Mouse (Mus musculus) limb, embryonic 11.5 days (tissue): ENCODE results near the gene Med13l. TPM values are rescaled to one million over a fixed set of nuclear protein-coding genes. Genes with fewer than 3 reads are reported as not detected.
"Not testable (repeated sequence)": the region's sequence is repeated elsewhere in the genome, so short reads cannot be mapped to it uniquely, and the experiment has no call there.

Source experiments
- ATAC-seq: fragments of 200-750 bp; cut with Nextera tagmentation; 2 replicates; pipeline ENCODE4 v1.8.0; 2017; ENCODE audit warnings: low read depth; ENCODE audit not compliant: insufficient number of reproducible peaks, low FRiP score, low TSS enrichment
- DNase-seq: peaks from one replicate; pipeline ENCODE4 v3.0.0-alpha.2; 2015; ENCODE audit warnings: low spot score
- H3K27ac ChIP-seq: fragments of 300-500 bp; sonication (generic); replicated peaks from 2 replicates; pipeline ENCODE4 v1.5.1; 2014; ENCODE audit warnings: low read depth, mild to moderate bottlenecking, low read length
- H3K27me3 ChIP-seq: fragments of 300-500 bp; sonication (generic); 2 replicates; pipeline ENCODE4 v1.6.1; 2014; ENCODE audit warnings: mild to moderate bottlenecking, low read length, mixed read lengths; ENCODE audit not compliant: control insufficient read depth, insufficient read depth
- H3K36me3 ChIP-seq: fragments of 300-500 bp; sonication (generic); 2 replicates; pipeline ENCODE4 v1.6.1; 2014; ENCODE audit warnings: mild to moderate bottlenecking, low read length, moderate library complexity, mixed read lengths; ENCODE audit not compliant: control insufficient read depth, insufficient read depth
- H3K4me1 ChIP-seq: fragments of 300-500 bp; sonication (generic); 2 replicates; pipeline ENCODE4 v1.6.1; 2014; ENCODE audit warnings: low read length, mixed read lengths; ENCODE audit not compliant: control insufficient read depth, insufficient read depth
- H3K4me2 ChIP-seq: fragments of 300-500 bp; sonication (generic); 2 replicates; pipeline ENCODE4 v1.6.1; 2014; ENCODE audit warnings: low read depth, mild to moderate bottlenecking, moderate library complexity; ENCODE audit not compliant: severe bottlenecking
- H3K4me3 ChIP-seq: fragments of 300-500 bp; sonication (generic); 2 replicates; pipeline ENCODE4 v1.5.1; 2014; ENCODE audit warnings: low read depth, low read length
- H3K9ac ChIP-seq: fragments of 300-500 bp; sonication (generic); 2 replicates; pipeline ENCODE4 v1.6.1; 2014; ENCODE audit warnings: mild to moderate bottlenecking, low read length
- H3K9me3 ChIP-seq: fragments of 300-500 bp; sonication (generic); 2 replicates; pipeline ENCODE4 v1.6.1; 2016; ENCODE audit warnings: low read length; ENCODE audit not compliant: control insufficient read depth
- WGBS: fragments of 180-500 bp; shearing (Covaris S2); extraction: QIAGEN DNeasy Blood & Tissue Kit; methylation state at CpG from one replicate; pipeline ENCODE4 v1.1.7; 2014; 5-methylcytosine and 5-hydroxymethylcytosine counted together
- polyA plus RNA-seq: library from polyadenylated mRNA; unstranded; fragments of >200 nt; fragmentation: Nextera tagmentation; extraction: Ambion mirVana; gene quantifications from 2 replicates; pipeline ENCODE4 v1.2.1, GENCODE M21; 2014

Gene Med13l
- polyA plus RNA-seq, 1 experiment from 2014 or later, result 15.1 TPM

DNA sequence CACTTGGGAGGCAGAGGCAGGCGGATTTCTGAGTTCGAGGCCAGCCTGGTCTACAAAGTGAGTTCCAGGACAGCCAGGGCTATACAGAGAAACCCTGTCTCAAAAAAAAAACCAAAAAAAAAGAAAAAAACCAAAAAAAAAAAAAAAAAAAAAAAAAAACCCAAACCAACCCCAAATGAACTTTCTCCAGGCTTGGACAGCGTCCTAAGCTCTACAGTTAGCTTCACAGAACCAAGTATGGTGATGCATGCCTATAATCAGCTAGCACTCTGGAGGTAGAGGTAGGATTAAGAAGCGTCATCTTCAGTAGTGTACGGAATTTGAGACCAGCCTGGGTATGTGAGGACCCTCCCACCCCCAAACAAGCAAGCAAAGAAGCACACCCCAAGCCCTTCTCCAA, 92.6 kb downstream of the Med13l start:
- H3K9ac ChIP-seq, DNase-seq, H3K27ac ChIP-seq, H3K27me3 ChIP-seq, H3K4me2 ChIP-seq, H3K4me3 ChIP-seq, ATAC-seq, H3K9me3 ChIP-seq, H3K36me3 ChIP-seq: not testable (repeated sequence)
- peaks cover 21% of the 10 kb centered on the region for H3K4me1 ChIP-seq
- WGBS, result 92% methylated on average over 4 of the region's 5 CpGs

DNA sequence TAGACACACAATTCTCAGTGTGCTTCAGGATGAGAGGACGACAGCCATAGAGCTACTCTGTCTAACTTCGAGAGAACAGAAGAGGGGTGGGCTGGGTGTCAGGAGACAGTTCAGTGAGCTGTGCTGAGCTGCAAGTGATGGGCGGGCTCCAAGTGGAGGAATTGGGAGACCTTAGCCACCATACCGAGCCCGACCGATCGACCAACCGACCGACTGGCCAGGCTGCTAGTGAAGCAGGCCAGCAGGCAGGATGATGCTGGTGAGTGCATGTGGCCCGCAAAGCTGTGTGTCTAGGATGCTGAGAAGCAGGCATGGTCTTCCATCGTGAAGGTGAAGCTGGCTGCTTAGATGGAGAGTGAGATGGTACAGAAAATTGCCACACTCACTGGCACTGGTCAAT, 94.1 kb downstream of the Med13l start:
- no peak overlapping the region for H3K9ac ChIP-seq
- H3K4me3 ChIP-seq, result no peak overlapping the region
- H3K4me2 ChIP-seq, result no peak overlapping the region
- H3K36me3 ChIP-seq, result no peaks in the 10 kb centered on the region
- H3K9me3 ChIP-seq, result no peaks in the 10 kb centered on the region
- H3K27ac ChIP-seq, result no peak overlapping the region; the same call in 1 of the 2 replicates
- 77% methylated on average over 11 of the region's 11 CpGs for WGBS
- H3K27me3 ChIP-seq, result no peaks in the 10 kb centered on the region
- H3K4me1 ChIP-seq, result peaks cover 21% of the 10 kb centered on the region
- ATAC-seq (no peak), DNase-seq (no peak)

DNA sequence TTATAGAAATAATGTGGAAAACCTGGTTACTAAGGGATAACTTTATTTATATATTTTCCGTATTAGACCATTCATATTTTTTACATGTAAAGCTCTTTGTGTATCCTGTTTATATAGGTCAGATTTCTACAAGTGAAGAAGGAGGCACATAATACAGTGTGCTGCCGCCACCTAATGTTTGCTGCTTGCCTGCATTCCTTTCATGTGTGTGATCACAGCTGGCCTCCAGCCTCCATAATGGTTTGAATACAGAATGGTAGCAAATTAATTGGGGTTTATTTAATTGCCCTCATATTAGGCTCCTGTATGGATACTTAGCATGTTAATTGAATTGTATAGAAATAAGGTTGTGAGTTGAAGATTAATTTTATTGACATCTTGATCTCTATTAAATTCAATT, 94.5 kb downstream of the Med13l start:
- no peaks in the 10 kb centered on the region for H3K9me3 ChIP-seq
- peaks cover 21% of the 10 kb centered on the region for H3K4me1 ChIP-seq
- H3K9ac ChIP-seq, result no peak overlapping the region
- H3K4me2 ChIP-seq, result no peak overlapping the region
- no peak overlapping the region for H3K4me3 ChIP-seq
- no peak overlapping the region for H3K27ac ChIP-seq
- ATAC-seq (no peak), DNase-seq (no peak)
- no peaks in the 10 kb centered on the region for H3K27me3 ChIP-seq
- H3K36me3 ChIP-seq, result no peaks in the 10 kb centered on the region
- WGBS, result 62% methylated on average over 2 of the region's 2 CpGs

DNA sequence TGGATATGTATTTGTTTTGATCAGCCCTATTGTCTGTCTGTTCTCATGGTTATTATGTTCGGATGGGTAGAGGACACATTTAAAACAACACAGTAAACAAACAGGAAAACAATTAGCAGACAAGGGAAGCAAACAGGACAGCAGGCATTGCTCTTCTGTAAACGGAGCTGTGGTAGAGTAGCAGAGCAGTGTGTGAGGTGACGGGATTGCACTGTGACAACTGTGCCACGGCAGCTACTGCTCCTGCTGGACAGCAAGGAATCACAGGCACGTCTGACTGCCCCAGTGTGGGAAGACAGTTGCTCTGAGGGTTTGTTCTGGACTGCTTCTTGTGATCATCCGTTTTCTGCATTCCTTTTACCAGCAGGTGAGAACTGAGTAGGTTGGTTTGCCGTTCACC, 94.9 kb downstream of the Med13l start:
- H3K36me3 ChIP-seq, result no peaks in the 10 kb centered on the region
- no peak for DNase-seq
- no peaks in the 10 kb centered on the region for H3K27me3 ChIP-seq
- H3K4me3 ChIP-seq, result no peak overlapping the region
- H3K4me1 ChIP-seq, result peaks cover 19% of the 10 kb centered on the region
- no peak overlapping the region for H3K4me2 ChIP-seq
- ATAC-seq, result no peak
- no peak overlapping the region for H3K9ac ChIP-seq
- no peaks in the 10 kb centered on the region for H3K9me3 ChIP-seq
- H3K27ac ChIP-seq, result 0 out of 2 replicates have a peak overlapping the region, but pooled peaks have one; percentile 18
- WGBS, result 54% methylated on average over 7 of the region's 7 CpGs

DNA sequence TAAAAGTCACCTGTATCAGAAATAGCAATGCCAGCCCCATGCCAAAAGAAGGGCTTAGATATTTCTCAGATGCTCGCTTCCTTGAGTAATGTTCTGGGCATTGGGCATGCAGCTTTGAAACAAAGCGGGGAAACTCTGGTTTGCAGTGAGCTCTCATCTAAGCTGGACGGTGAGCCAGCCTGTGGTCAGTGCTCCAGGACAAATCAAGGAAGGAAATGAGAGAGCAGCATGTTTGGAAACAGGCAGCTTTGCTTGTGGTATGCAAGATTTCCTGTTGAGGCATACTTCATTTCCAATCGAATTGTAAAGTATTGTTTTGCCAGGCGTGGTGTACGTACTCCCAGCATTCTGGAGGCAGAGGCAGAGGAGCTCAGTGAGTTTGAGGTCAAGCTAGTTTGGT, 95.5 kb downstream of the Med13l start:
- WGBS, result 90% methylated on average over 6 of the region's 6 CpGs
- H3K4me3 ChIP-seq, result no peak overlapping the region
- no peak overlapping the region for H3K9ac ChIP-seq
- H3K27ac ChIP-seq, result no peak overlapping the region
- peaks cover 15% of the 10 kb centered on the region for H3K4me1 ChIP-seq
- no peak for DNase-seq
- H3K4me2 ChIP-seq, result no peak overlapping the region
- ATAC-seq, result no peak
- H3K36me3 ChIP-seq, result no peaks in the 10 kb centered on the region
- H3K27me3 ChIP-seq, result no peaks in the 10 kb centered on the region
- H3K9me3 ChIP-seq, result no peaks in the 10 kb centered on the region

DNA sequence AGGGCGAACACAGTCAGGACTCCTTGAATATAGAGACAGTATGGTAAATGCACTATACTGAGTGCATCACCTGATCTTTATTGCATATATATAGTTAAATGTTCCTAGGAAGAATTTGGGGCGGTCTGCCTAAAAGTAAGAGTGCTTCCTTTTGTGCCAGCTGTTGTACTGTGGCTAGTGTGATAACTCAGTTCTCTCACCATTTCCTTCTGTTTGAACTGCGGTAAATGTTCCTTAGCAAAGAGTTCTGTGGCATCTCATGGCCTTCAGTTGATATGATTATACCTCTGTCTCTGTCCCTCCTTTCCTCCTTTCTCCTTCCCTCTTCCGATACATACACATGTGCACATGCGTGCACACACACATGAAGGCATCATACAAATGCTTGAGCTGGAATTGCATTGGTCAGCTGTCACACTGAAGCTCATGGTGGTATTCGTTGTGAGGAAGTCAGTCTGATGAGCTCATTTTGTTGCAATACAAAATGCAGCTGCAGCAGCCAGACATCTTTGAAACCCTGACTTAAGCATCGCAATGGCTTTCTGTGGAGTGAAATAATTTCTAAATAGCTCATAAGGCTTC, 97.9 kb downstream of the Med13l start:
- DNase-seq (no peak), ATAC-seq (no peak)
- H3K9me3 ChIP-seq, result no peaks in the 10 kb centered on the region
- H3K27me3 ChIP-seq, result no peaks in the 10 kb centered on the region
- H3K4me3 ChIP-seq, result no peak overlapping the region
- 94% methylated on average over 7 of the region's 7 CpGs for WGBS
- no peak overlapping the region for H3K9ac ChIP-seq
- no peaks in the 10 kb centered on the region for H3K36me3 ChIP-seq
- H3K27ac ChIP-seq, result no peak overlapping the region
- H3K4me2 ChIP-seq, result no peak overlapping the region
- 0 out of 2 replicates have a peak, but pooled peaks cover 2% of the 10 kb centered on the region for H3K4me1 ChIP-seq

DNA sequence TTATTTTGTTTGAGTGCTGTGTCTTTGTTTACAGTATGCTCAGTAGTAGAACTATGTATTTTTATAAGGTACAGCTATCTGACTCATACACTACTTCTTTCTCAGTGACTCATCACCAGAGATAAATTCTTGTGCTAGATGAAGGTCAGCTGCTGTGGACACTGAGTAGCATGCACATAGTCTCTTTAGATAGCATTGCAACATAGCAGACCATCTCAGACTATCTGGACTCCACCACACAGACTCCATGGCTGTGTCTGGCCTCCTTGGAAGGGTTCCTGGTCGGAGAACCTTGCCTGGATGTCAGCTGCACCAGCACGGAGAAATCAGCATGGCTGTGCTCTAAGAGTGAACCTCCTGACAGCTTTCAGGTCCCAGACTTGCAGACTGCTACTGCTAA, 99.2 kb downstream of the Med13l start:
- H3K4me2 ChIP-seq, result no peak overlapping the region
- WGBS, result 84% methylated on average over 2 of the region's 2 CpGs
- DNase-seq (no peak), ATAC-seq (no peak)
- no peak overlapping the region for H3K27ac ChIP-seq
- H3K4me3 ChIP-seq, result no peak overlapping the region
- no peaks in the 10 kb centered on the region for H3K27me3 ChIP-seq
- no peaks in the 10 kb centered on the region for H3K9me3 ChIP-seq
- H3K36me3 ChIP-seq, result no peaks in the 10 kb centered on the region
- H3K4me1 ChIP-seq, result 0 out of 2 replicates have a peak, but pooled peaks cover 2% of the 10 kb centered on the region
- H3K9ac ChIP-seq, result no peak overlapping the region

DNA sequence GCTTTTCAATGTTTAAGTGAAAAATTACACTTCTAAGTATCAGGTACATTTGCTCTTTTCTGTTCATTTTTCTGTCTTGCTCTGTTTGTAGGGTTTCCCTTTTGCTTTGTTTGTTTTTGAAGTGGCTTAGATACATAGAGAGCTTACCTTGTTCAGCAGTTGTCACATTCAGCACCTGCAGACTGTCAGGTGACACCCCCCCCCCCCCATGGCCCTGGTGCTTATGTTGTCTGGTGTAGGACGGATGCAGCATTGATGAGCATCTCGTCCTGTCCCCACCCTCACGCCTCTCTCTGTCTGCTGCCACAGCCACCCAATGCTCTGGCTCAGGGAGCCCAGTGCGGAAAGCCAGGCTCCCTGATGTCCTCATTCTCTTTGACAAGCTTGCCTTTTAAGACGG, 101.3 kb downstream of the Med13l start:
- WGBS, result 76% methylated on average over 5 of the region's 5 CpGs
- DNase-seq (no peak), ATAC-seq (no peak)
- Histone ChIP-seq H3K4me1 (peaks cover 8% of the 10 kb centered on the region), H3K27ac (no peak overlapping the region), H3K4me2 (no peak overlapping the region), H3K27me3 (no peaks in the 10 kb centered on the region), H3K4me3 (no peak overlapping the region), H3K36me3 (no peaks in the 10 kb centered on the region), H3K9ac (no peak overlapping the region), H3K9me3 (no peaks in the 10 kb centered on the region)

DNA sequence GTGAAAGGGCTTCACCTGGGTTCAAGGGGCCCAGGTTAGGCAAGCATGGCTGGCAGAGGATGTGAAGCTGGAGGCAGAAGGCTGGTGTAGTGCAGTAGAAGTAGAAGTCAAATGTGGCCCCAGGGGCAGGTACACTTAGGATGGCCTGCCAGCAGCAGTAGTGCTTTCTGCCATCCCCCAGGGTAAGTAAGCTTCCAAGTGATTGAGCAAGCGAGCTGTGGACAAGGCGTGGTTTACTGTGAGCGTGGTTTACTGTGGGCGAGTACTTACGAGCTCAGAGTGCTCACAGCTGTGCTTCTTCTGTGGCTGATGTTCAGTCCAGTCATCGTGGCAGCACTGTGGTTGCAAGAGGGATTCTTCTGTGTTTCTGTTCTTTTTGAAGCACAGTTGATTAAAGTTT, 103.5 kb downstream of the Med13l start:
- Histone ChIP-seq H3K27ac (no peak overlapping the region), H3K4me1 (peaks cover 14% of the 10 kb centered on the region), H3K9me3 (no peaks in the 10 kb centered on the region), H3K4me2 (no peak overlapping the region), H3K4me3 (no peak overlapping the region), H3K9ac (no peak overlapping the region), H3K27me3 (no peaks in the 10 kb centered on the region), H3K36me3 (no peaks in the 10 kb centered on the region)
- DNase-seq (no peak), ATAC-seq (no peak)
- 77% methylated on average over 6 of the region's 6 CpGs for WGBS
